Mouse (Mus musculus): Measurements from ENCODE around the gene Nfkbie. TPM values are rescaled to one million over a fixed set of nuclear protein-coding genes. Genes with fewer than 3 reads are reported as not detected.

The Nfkbie gene
- total RNA-seq, 2 experiments from 2014 or later = 1.8 to 2.0 TPM

DNA sequence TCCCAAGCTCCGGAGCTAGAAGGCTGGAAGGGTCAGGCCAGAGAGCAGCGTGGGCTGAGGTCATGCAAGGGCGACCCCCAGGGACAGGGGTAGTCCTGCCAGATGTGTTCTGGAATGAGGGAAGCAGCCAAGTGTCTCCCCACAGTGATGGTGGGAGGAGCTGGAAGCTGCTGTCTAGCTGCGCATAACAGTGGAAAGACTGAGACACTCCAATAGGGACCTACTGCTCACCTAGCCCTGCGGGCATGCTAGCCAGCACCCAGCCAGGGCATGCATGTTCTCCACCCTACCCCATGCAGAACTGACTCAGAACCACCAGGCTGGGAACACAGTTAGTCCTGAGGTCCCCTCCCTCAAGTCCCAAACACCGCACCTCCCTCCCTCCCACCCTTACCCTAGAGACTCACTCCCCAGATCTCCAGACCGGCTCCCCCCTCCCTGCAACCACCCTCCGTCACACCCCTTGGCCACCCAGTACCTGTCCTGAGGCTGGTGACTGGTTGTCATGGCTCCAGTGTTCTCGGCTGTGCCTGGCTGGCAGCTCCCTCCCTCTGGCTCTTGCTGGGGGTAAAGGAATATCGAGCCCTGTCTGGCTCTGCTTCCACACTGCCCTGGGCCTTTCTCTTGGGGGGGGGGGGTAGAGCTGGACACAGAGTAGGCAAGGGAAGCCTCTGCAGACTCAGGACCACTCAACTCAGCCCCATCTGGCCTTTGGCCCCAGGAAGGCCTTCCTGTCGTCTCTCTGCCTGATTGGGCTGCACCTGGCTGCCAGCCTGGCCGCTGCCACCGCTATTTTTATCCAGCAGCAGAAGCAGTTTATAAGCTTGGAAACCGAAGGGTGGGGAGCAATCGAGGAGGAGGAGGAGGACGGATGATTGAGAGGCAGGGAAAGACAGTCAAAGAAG is 36.5 kb downstream of the Nfkbie start:
- intact Hi-C loops (cut with DNase I) = no loop called here
- DNase-seq (ENCODE audit: low spot score in 2 of 2) = no peak

DNA sequence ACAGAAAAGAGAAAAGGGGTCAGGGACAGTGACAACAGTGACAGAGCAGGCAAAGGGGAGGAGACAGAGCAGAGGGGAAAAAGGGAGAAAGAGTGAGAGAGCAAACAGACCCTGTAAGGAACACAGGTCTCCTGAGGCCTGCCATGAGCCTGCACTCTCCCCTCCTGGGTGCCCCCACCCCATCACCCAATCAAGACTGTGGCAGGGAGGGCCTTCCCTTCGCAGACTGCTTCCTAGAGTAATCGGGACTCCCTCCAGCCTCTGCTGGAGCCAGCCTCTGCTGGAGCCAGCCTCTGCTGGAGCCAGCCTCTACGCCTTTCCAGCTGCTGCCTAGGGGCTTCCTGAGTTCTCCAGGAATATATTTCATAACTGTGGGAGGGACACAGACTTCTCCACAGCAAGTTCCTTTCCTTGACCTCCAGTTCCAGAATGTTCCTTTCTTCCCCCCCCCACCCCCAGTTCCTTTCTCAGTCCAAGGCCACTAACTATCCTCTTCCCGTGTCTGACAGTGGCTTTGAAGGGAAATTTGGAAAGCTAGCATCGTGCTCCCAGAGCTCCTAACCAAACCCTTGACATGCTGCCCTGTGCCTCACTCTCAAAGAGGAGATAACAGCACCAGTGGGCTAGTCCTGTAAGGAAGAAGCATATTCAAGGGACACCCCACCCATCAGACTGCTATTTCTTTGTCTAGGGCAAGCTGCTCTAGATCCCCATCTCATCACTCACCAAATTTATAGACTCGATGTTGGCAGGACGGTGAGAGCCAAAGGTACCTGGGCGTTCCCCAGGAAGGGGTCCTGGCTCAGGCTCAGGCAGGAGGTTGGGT is 37.3 kb downstream of the Nfkbie start:
- DNase-seq (ENCODE audit: low spot score in 2 of 2) = no peak
- intact Hi-C loops (cut with DNase I) = no loop called here

DNA sequence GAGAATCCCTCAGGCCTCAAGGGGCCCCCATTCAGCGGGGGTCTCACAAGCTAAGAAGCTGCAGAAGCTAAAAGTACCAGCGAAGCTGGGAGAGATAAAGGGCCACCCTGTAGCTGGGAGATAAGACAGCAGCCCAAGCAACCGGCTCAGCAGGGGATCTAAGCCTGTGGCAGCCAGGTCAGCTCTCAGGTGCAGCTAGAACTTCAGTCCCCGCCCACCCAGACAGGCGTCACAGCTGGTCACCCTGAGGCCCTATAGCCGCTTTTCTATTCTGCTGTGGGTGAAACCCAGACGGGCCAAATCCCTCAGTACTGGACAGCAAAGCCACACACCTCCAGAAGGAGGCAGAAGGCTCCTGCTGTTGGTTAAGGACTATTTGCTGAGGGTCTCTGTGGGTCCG is 38.0 kb downstream of the Nfkbie start:
- no peak for DNase-seq (ENCODE audit: low spot score in 2 of 2)
- intact Hi-C loops (cut with DNase I) = no loop called here

DNA sequence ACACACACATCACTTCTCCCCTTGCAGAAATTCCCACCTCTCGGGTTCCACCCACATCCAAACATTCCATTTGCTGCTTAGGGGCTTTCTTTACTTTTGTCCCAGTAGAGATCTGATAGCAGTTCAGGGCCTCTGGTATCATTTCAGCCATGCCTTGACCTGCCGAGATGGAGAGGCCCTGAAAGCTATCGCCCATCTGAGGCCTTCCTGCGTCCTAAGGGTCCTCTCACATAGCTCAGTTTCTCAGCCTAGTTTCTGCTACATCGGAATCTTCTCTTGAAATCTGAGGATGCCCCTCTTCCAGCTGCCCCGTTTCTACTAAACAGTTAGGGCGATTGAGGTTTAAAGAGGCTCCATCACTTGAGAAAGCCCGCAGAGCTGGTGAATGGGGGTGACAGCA is 38.7 kb downstream of the Nfkbie start:
- DNase-seq (ENCODE audit: low spot score in 2 of 2) = no peak
- intact Hi-C loops (cut with DNase I) = no loop called here

DNA sequence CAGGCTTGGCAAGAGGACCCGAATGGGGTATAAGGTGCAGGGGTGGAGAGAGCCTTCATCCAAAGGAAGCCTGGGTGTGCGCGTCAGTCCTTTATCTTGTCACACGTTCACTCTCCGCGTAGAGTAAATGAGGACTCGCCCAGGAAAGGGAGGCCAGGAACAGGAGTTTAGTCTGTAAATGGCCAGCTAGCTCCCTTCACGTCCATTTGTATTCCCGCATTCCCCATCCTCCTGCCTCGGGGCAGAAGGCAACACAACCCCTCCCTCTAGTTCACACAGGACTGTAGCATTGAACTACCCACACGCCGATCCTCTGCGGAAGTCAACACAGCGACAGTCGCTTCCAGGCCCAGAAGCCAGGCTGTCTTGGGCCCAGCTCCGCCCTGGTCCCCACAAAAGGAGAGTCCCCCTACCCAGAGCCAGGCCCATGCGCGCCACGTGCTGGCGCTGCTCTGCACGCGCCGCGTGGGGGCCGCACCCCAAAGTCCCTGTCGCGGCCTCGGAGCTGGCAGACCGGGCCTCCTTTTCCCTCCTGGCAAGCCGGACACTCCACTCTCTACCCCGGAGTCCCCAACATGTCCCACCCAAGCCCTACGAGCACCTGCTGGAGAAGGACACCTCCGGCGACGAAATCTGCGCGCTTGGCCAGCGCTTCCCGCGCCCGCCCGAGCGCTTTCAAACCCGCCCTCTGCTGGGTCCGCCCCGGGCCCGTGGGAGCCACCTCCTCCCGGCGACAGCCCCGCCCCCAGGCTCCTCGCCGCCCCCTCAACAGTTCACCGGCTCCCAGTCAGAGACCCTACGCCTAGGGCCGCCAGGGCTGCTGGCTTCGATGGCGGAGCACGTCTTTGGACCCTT is 39.6 kb downstream of the Nfkbie start:
- intact Hi-C loops (cut with DNase I) = no loop called here

DNA sequence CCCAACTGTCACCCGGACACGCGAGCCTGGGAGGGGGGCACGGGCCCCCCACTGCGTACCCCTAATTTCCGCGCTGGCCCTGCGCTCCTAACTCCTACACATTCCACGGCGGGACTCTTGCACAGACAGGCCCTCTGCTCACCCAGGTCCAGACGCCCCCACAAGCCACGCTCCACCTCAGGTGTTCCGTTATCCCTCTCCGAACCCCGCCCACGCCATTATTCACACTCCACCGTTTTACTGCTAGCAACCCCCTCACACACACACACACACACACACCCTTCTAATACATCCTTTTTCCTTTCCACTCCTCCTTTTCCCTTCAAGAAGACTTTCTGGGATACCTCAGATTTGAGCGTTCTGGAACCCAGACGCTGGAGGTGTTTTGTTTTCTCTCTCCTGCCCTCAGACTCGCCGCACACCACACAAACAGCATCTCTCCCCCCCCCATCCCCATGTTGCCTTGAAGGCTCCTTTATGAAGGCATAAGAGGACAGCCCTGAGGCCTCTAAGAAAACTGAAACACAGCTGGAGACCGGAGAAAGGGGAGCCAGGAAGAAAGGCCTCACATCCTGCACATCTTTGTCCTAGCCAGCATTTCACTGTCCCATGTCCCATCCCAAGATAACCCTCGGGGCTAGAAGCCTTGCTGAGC is 40.4 kb downstream of the Nfkbie start:
- peak in 1 of 2 experiments; percentile 53 for DNase-seq (ENCODE audit: low spot score in 2 of 2)
- intact Hi-C loops (cut with DNase I) = no loop called here

More for the DNA sequence above, 39.6 kb downstream of the Nfkbie start:
- DNase-seq (ENCODE audit: low spot score in 2 of 2) = peak in 1 of 2 experiments; percentile 60

DNA sequence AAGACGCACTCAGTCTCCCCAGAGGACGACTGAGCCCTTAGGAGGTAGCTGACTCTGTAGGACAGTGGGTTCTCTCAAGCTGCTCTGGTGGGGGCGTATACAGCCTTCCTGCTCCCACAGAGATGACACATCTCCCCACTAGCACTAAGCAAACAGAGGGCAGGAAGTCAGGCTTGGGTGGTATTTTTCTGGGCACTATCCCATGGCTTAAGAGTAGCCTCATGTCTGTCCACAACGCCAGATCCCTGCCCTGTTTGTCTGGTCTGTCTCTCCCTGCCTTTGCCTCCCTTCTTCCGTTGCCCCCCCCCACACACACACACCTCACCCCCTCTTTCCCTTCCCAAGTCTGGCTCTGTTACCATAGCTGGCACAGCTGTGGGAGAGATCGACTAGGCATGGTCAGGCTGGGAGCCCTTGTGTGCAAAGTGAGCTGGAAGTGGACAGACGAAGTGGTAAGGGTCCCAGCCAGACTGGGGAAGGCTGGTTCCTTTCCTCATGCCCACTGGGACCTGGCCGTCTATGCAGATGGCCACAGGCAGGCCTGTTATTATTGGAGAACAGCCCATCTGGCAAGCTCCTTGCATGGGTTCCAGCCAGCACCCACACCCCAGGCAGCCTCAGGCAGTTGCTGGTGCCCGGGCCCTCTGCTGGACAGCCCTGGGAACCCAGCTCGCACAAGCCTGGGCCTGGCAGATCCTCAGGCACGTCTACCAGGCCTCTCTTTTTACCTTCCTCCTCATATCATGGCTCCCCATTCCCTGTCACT is 41.3 kb downstream of the Nfkbie start:
- intact Hi-C loops (cut with DNase I) = no loop called here
- DNase-seq (ENCODE audit: low spot score in 2 of 2) = peak; percentile 67 to 84

DNA sequence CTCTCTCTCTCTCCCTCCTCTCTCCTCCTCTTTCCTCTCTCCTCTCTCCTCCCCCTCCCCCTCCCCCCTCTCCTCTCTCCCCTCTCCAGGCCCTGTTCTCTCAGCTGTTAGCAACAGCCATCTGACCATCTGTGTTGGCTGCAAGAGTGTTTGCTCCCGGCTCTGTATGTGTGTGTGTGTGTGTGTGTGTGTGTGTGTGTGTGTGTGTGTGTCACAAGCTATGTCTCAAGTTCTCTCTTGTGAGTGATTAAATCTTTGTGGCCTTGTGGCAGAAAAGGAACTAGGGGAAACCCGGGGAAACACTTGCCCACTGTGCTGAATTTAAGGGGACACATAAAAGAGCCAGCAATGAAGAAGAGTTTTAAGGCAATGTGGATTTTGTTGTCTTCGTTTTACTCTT is 42.3 kb downstream of the Nfkbie start:
- intact Hi-C loops (cut with DNase I) = no loop called here
- no peak for DNase-seq (ENCODE audit: low spot score in 2 of 2)

DNA sequence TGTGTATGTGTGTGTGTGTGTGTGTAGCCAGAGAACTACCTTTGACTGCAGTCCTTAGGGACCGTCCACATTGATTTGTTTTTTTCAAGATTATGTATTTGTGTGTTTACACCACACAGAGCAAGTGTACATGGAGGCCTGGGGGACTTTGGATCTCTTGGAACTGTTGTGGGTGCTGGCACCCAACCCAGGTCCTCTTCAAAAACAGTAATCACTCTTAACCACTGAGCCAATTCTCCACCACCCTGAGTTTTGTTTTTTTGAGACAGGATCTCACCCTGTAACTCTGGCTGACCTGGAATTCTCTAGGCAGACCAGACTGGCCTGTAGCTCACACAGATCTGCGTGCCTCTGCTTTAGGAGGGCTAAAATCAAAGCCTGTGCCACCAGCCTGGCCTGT is 42.9 kb downstream of the Nfkbie start:
- no peak for DNase-seq (ENCODE audit: low spot score in 2 of 2)
- intact Hi-C loops (cut with DNase I) = no loop called here

DNA sequence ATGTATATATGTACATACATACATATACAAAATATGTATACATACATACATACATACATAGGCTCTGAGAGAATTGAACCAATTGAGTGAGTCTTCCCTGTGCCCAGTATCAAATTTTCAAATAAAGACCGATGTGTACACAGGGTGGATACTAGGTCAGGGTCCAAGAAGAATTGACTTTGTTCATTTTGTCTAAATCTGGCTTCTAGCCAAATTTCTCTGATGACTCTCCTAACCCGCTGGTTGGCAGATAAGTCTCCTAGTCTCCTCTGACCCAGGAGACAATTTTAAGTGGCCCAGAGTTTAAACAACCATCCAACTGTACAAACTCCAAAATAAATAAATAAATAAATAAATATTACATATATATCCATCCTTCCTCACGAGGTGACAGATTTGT is 43.4 kb downstream of the Nfkbie start:
- intact Hi-C loops (cut with DNase I) = no loop called here
- DNase-seq (ENCODE audit: low spot score in 2 of 2) = no peak

DNA sequence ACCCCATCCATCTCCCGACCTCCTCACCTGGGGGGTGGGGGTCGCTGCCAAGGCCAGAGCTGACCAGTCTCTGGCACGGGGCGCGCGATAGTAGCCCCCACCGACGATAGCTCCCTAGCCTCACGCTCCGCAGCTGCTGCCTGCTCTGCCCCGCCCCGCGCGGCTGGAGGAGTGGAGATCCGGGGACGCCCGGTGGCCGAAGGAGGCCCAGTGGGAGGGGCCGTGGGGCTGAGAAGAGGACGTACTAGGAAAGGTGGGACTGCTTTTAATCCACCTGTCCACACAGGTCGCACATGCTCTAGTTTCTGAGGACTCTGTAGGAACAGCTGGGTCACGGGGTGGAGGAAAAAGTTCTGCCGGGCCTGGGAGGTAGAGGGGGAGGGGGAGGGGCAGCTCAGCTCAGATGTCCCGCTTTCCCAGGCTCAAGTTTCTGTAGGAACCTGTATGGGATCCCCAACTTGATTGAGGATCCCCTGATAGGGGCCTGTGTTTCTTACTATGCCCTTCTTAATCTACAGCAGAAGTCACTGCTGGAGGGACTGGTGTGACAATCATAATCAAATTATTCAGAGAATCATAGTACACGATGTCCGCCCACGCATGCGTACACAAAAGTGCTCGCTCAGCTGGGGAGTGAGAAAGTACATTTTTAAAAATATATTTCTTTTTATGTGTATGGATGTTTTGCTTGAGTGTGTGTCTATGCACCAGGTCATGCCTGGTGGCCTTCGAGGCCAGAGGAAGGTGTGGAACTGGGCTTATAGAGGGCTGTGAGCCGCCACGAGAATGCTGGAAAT is 44.1 kb downstream of the Nfkbie start, which contains the start of gene Slc29a1:
Slc29a1 (minus strand) TSS at position 161 of the 797 bp plus-strand sequence.
- DNase-seq (ENCODE audit: low spot score in 2 of 2) = peak; percentile 52 to 75
- intact Hi-C loops (cut with DNase I) = no loop called here

DNA sequence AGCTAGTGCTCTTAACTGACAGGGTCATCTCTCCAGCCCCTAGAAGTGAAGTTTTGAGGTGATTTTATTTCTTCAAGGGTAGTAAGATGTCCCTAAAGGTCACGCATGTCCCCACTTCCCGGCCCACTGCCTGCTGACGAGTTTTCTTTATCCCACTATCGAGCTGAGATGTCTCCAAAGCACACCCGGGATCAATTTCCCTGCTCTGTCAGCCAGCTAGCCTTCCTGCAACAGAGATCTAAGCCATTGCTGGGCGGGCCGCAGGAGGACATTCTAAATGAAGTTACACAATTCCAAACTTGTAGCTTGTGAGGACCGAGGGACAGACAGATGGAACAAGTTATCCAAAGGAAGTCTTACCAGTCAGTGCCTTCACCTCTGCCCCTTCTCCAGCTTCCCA is 44.8 kb downstream of the Nfkbie start:
- intact Hi-C loops (cut with DNase I) = no loop called here
- DNase-seq (ENCODE audit: low spot score in 2 of 2) = no peak

DNA sequence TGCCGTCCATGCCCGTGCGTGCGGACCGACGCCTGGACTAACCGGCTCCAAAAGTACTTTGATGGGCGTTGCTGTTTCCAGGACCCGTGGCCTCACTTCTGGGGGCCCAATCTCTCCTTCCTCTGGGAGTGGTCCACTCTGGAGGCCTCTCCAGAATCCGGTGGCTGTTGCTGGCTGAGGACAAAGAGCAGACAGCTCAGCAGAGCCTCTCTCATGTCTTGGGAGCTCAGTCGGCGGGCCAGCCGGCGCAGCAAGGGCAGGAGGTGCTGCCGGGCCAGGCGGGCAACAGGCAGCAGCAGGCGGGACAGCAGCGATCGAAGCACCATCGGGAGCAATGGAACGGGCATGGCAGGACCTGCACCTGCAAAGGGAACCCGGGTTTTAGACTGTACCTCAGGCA is 45.8 kb downstream of the Nfkbie start:
- DNase-seq (ENCODE audit: low spot score in 2 of 2) = no peak
- intact Hi-C loops (cut with DNase I) = no loop called here

DNA sequence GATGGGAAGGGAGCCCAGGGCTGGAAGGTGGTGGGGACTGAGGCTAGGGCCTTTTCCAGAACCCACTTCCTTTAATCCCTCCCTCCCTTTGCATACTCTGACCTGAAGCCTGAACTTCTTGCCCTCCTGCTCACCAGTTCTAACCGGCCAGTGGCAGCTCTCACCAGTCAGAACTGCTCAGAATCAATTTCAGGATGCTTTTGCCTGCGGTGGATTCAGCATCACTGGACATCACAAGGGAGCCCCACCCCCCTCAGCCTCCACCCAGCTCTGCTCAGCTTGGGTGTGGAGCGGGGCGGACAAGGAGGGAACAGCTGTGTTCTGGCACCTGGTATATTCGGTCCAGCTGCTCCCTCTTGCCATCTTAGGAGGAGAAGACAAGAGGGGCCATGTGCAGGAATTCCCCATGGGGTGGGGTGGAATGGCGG is 46.4 kb downstream of the Nfkbie start, which contains the start of gene Mymx:
Mymx (minus strand) TSS at position 226 of the 428 bp plus-strand sequence.
- no peak for DNase-seq (ENCODE audit: low spot score in 2 of 2)
- intact Hi-C loops (cut with DNase I) = no loop called here

DNA sequence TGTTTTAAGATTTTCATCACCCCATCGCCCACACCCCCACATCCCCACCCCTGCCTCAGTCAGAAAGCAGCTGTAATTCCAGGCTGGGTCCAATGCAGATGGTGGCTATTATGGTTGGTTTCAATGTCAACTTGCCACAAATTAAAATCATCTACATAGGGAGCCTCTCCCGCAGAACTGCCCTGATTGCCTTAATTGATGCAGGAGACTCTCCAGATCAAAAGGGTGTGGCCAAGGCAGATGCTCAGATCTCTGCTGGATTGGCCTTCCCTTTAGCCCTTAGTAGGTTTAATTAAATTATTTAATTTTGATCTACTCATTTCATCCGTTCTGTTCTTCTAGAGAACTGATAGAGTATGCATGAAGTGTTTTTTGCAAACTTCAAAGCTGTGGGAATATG is 47.5 kb downstream of the Nfkbie start:
- intact Hi-C loops (cut with DNase I) = no loop called here
- DNase-seq (ENCODE audit: low spot score in 2 of 2) = no peak

DNA sequence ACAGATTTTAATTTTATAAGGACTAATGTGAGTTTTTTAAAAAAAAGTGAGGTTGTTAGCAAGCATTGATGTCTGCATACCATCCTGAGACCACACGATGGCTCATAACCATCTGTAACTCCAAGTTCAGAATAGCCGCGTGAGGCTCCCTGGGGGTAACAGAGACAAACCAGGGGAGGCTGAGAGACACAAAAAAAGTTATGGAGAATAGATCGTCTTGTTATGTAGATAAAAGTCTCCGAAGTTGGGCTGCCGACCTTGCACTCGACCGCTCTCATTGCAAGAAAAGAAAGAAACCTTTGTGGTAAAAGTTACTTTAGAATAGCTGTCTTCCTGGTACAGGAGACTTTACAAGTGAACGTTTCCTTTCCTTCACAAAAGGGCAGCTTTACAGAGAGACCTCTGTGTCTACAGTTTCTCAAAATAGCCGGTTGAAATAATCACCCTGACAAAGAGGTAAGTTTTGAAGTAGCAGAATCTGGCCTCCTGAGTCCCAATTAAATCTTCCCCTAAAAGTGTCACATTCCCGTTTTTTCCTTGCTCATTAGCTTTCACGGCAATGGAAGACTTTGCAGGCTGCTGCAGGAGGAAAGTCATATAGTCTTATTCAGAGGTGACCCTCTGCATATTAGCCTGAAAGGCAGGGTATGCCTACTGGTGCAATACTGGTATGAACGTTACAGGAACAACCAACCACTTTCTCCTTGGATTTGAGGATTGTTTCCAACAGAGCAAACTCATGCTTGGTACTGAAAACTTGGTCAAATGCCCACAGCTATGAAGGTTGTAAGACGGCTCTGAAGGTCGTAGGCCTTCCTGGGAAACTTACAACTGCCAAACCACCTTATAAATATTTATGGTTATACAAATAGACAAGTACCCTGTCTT is 51.7 kb downstream of the Nfkbie start:
- intact Hi-C loops (cut with DNase I) = no loop called here
- DNase-seq (ENCODE audit: low spot score in 2 of 2) = no peak

DNA sequence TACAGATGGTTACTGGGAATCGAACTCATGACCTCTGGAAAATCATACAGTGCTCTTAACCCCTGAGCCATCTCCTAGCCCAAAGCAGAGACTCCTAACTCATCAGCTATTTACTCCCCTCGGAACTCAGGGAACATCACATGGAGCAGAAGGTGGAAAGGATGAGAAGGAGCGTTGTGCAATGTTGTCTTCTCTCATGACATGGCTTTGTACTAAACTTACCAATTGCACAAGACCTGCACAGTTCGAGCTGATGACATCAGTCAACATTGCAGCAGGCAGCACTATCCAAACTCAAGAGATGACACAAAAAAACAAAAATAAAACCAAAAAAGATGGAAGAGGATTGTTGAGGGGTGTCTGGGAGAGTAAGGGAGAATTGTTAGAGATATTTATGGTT is 52.9 kb downstream of the Nfkbie start:
- intact Hi-C loops (cut with DNase I) = no loop called here
- DNase-seq (ENCODE audit: low spot score in 2 of 2) = no peak
